Comparison of ENCODE assay signal across 10 mouse cellular contexts in the genomic region with DNA sequence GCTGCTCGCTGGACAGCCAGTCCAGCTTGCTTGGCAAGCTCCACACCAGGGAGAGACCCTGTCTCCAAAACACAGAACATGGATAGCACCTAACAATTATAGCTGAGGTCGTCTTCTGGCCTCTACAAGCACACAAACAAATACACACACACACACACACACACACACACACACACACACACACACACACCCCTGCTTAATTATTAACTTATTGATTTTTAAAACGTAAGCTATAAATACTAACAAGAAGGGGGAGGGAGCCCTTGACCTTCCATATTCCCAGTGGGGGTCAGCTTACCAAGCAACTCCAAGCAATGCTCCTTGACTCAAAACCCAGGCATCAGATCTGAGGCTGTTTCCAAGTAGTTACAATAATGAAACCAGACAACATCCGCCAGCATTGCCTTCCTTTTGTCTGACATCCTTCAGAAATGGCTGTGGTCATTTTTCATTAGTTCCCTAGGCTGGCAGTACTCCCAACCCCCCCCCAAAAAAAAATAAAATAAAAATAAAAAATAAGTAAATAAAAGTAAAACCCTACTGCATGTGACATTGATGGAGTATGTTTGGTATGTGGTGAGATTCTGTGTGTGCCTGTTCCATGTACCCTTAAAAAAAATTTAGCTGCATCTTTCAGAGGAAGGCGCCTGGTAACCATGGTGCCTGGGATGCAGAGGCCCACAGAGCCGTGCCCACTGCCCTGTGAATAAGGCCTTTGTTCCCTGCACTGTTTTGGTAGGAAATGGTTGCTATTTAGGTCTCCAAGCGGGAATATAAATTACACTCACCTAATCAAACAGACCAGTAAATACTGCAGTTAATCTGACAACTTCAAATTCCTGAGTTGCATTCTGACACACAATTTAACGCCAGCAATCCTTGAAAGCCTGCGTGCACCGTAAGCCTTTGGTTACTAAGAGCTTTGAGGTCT.
DNase-seq lines count a peak whose midpoint lies in the region; ATAC-seq and TF ChIP-seq lines count a peak whose summit lies in the region.
"Had no signal": no experiment of that assay in that cellular context is flagged by ENCODE, and none has a peak within 500 bp of the region (broad histone marks: within the 10 kb centered on the region; RNA-seq: fewer than 3 reads in every experiment).

No protein-coding gene starts in this region.

- no peak for TF ChIP-seq EP300 in liver, postnatal 0 days (IDR thresholded peaks at IDR 0.05; ENCODE audit: low read depth)

- H3K4me3 ChIP-seq in liver, embryonic 13.5 days (replicated peaks), result no peak overlapping the region
- no peak overlapping the region for H3K4me3 ChIP-seq in liver, embryonic 12.5 days
- H3K4me3 ChIP-seq in forebrain, postnatal 0 days (ENCODE audit: low read depth, low read length), result no peak overlapping the region
- H3K4me3 ChIP-seq in liver, postnatal 0 days (ENCODE audit: low read depth, low read length), result no peak overlapping the region

- intact Hi-C loops in heart, postnatal 14 days (cut with DNase I), result no loop called here

- no peak for DNase-seq in liver, embryonic 13.5 days
- DNase-seq in forebrain, postnatal 0 days, result peak; percentile 54
- DNase-seq in liver, postnatal 0 days, result peak; percentile 43
- peak; percentile 18 for DNase-seq in yolk sac, embryonic 10.5 days (ENCODE audit: low spot score)
- DNase-seq in right cerebral cortex, postnatal 25 days, result no peak
- no peak for DNase-seq in heart, postnatal 14 days
- no peak for DNase-seq in adrenal gland, adult 18-20 months (ENCODE audit: low spot score in 2 of 2)
- DNase-seq: cerebellum, adult 11 months; left cerebral cortex, postnatal 4 days had no signal

- no peak for TF ChIP-seq CTCF in forebrain, postnatal 0 days (IDR thresholded peaks at IDR 0.05; ENCODE audit: low read depth)
- TF ChIP-seq CTCF in liver, postnatal 0 days (IDR thresholded peaks at IDR 0.05; ENCODE audit: low read depth), result no peak

- no peak overlapping the region for H3K4me2 ChIP-seq in liver, embryonic 13.5 days
- no peak overlapping the region for H3K4me2 ChIP-seq in liver, embryonic 12.5 days
- no peak overlapping the region for H3K4me2 ChIP-seq in forebrain, postnatal 0 days (ENCODE audit: low read depth)
- H3K4me2 ChIP-seq in liver, postnatal 0 days (ENCODE audit: low read depth, low read length), result no peak overlapping the region

- H3K9me3 ChIP-seq in liver, embryonic 13.5 days (replicated peaks), result no peaks in the 10 kb centered on the region
- no peaks in the 10 kb centered on the region for H3K9me3 ChIP-seq in liver, embryonic 12.5 days (replicated peaks)
- H3K9me3 ChIP-seq in forebrain, postnatal 0 days (ENCODE audit: low read length), result no peaks in the 10 kb centered on the region
- no peaks in the 10 kb centered on the region for H3K9me3 ChIP-seq in liver, postnatal 0 days (ENCODE audit: low read length)

- no peaks in the 10 kb centered on the region for H3K27me3 ChIP-seq in liver, embryonic 13.5 days
- H3K27me3 ChIP-seq in liver, embryonic 12.5 days (replicated peaks), result no peaks in the 10 kb centered on the region
- no peaks in the 10 kb centered on the region for H3K27me3 ChIP-seq in forebrain, postnatal 0 days (ENCODE audit: insufficient read depth, low read length)
- no peaks in the 10 kb centered on the region for H3K27me3 ChIP-seq in liver, postnatal 0 days (ENCODE audit: insufficient read depth, low read length)

- H3K9ac ChIP-seq in liver, embryonic 13.5 days, result no peak overlapping the region
- no peak overlapping the region for H3K9ac ChIP-seq in liver, embryonic 12.5 days
- no peak overlapping the region for H3K9ac ChIP-seq in forebrain, postnatal 0 days
- H3K9ac ChIP-seq in liver, postnatal 0 days (replicated peaks), result no peak overlapping the region

- H3K4me1 ChIP-seq in liver, embryonic 13.5 days (replicated peaks), result 0 out of 2 replicates have a peak, but pooled peaks cover 3% of the 10 kb centered on the region
- H3K4me1 ChIP-seq in liver, embryonic 12.5 days, result 0 out of 2 replicates have a peak, but pooled peaks cover 4% of the 10 kb centered on the region
- no peaks in the 10 kb centered on the region for H3K4me1 ChIP-seq in forebrain, postnatal 0 days (ENCODE audit: insufficient read depth)
- peaks cover 3% of the 10 kb centered on the region for H3K4me1 ChIP-seq in liver, postnatal 0 days (ENCODE audit: insufficient read depth)

- H3K27ac ChIP-seq in liver, embryonic 13.5 days, result no peak overlapping the region
- no peak overlapping the region for H3K27ac ChIP-seq in liver, embryonic 12.5 days
- H3K27ac ChIP-seq in forebrain, postnatal 0 days (ENCODE audit: low read depth, low read length), result no peak overlapping the region
- no peak overlapping the region for H3K27ac ChIP-seq in liver, postnatal 0 days (ENCODE audit: low read depth)

- WGBS in liver, embryonic 13.5 days (ENCODE audit: insufficient replicate concordance), result 55% methylated on average over 10 of the region's 10 CpGs
- 70% methylated on average over 10 of the region's 10 CpGs for WGBS in liver, embryonic 12.5 days (ENCODE audit: insufficient replicate concordance)
- 18% methylated on average over 10 of the region's 10 CpGs for WGBS in forebrain, postnatal 0 days
- WGBS in liver, postnatal 0 days (ENCODE audit: insufficient replicate concordance), result 59% methylated on average over 10 of the region's 10 CpGs

- H3K36me3 ChIP-seq in liver, embryonic 13.5 days, result no peaks in the 10 kb centered on the region
- H3K36me3 ChIP-seq in liver, embryonic 12.5 days, result no peaks in the 10 kb centered on the region
- no peaks in the 10 kb centered on the region for H3K36me3 ChIP-seq in forebrain, postnatal 0 days (ENCODE audit: insufficient read depth)
- H3K36me3 ChIP-seq in liver, postnatal 0 days (replicated peaks; ENCODE audit: insufficient read depth, low read length), result no peaks in the 10 kb centered on the region

- 0 out of 2 replicates have a peak, but pooled peaks have one; percentile 12 for ATAC-seq in liver, embryonic 13.5 days (ENCODE audit: low read depth)
- ATAC-seq in liver, embryonic 12.5 days, result no peak
- peak; percentile 77 for ATAC-seq in forebrain, postnatal 0 days
- ATAC-seq in liver, postnatal 0 days, result peak; percentile 66

Comparison
In these comparisons a context has a peak if more than half of its experiments do, and no peak if none do; other contexts are left out.
1. DNase-seq: peak in forebrain, postnatal 0 days (single experiment), liver, postnatal 0 days (single experiment) and yolk sac, embryonic 10.5 days (single experiment); none in liver, embryonic 13.5 days (single experiment), right cerebral cortex, postnatal 25 days (single experiment), heart, postnatal 14 days (0 of 2) and adrenal gland, adult 18-20 months (0 of 2).